Mouse (Mus musculus): Measurements from ENCODE around the gene Cxcl17.
A peak's percentile ranks its signal among the peaks of the same experiment; 100 is the strongest.
"Not testable (repeated sequence)": the region's sequence is repeated elsewhere in the genome, so short reads cannot be mapped to it uniquely, and the experiment has no call there.

The Cxcl17 gene

GRCm38 (mm10) chr7:25412833-25413441 lies at the start of gene Cxcl17:
TSS of gene Cxcl17 (minus strand) at chr7:25412886.
- DNase-seq (ENCODE audit: inconsistent age in 2 of 2, low spot score in 1 of 2), result peak in 1 of 2 experiments; percentile 3

DNA sequence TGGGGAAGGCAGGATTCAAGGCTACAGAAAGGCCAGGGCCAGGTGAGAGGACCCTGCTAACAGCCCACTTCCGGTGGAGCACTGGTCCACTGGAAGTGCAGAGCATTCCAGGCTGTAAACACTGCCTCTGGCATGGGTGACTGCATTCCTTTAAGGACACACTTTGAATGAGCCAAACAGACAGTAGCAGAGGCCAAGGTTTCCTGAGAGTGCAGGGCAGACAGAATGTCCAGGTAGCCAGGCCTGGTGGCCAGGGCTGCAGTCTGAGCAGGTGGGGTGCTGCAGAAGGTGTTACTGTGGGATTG lies 49.3 kb upstream of the Cxcl17 start:
- not testable (repeated sequence) for DNase-seq (ENCODE audit: inconsistent age in 2 of 2, low spot score in 1 of 2)

DNA sequence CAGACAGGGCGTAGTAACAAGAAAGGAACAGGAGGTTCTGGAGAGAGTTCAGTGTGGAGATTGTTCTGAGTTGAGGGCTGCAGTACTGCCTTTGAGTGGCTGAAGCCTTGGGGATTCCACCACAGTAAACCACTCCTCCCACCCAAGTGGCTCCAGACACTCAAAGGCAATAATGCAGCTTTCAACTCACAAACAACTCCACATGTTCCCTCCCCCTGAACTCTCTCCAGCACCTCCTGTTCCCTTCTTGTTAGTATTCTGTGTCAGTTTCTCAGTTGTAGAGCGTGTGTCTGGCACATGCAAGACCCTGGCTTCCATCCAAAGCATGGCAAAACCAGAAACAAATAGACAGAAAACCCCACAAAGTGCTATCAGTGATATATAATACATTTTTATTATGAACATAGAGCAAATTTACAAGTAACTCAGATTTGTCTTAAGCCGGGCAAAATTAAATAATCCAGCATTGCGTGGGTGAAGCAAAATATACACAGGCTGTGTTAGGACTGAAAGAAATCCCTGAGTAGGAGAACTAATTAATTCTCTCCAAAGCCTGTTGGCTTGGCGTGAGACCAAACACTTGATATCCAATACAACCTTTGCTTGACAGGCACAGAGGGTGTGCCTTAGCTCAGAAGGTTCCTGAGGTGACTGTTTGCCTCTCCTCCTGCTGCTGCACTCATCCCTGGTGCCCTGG lies 48.8 kb upstream of the Cxcl17 start:
- peak in 1 of 2 experiments; percentile 62 for DNase-seq (ENCODE audit: inconsistent age in 2 of 2, low spot score in 1 of 2)

- no peak for DNase-seq (ENCODE audit: inconsistent age in 2 of 2, low spot score in 1 of 2)
Observed at GRCm38 (mm10) chr7:25452103-25452502, 39.4 kb upstream of the Cxcl17 start.

- peak in 1 of 2 experiments; percentile 57 for DNase-seq (ENCODE audit: inconsistent age in 2 of 2, low spot score in 1 of 2)
Observed at GRCm38 (mm10) chr7:25449913-25450890, 37.5 kb upstream of the Cxcl17 start.

DNA sequence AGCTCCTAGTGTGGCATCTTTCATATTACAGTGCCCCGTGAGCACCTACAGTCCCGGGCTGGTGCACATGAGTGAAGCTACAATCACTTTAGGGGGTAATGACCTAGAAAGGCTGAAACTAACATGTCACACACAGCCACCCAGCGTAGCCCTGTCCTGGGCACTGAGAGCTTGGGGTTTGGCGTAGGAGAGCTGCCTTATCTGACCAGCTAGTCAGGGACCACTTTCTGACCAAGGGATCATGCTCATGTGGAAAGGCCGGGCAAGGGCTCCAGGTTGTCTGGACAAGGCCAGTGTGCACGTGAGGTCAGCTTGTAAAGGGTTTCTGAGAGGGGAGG lies 28.1 kb upstream of the Cxcl17 start:
- no peak for DNase-seq (ENCODE audit: inconsistent age in 2 of 2, low spot score in 1 of 2)

DNA sequence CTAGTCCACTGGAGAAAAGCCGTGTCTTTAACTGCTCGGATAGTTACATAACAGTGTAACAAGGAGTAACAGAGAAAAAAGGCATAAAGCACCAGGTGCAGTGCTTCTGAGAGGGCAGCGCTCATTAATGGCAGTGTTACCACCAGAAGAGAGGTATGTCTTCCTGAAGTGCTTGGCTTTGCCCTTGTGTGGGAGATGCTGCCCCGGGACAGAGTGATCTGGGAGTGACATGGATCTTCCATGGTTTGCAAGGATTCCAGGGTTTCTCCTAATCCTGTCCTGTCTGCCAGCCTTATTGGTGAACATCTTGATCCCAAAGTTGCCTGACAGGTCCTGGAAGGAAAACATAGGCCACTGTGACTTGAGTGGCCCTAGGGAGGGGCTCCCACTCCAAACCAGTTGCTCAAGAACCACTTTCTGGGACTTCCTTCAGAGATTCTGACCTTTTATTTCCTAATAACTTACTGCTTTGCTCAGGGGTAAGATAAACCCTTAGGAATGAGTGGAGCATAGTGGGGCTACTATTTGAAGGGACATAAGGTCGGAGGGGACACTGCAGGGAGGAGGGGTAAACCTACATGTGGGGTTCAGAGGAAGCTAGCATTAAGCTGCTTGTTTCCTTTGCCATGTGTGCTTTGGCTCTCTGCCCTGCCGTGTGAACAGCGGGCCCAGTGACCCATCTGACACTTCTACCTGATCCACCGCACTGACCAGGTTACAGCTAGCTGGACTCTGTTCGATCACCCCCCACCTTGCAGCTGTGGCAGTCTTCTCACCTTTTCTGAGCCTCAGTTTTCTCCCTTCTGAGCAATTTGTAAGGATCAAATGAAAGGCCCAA lies 27.5 kb upstream of the Cxcl17 start:
- DNase-seq (ENCODE audit: inconsistent age in 2 of 2, low spot score in 1 of 2), result no peak

GRCm38 (mm10) chr7:25439124-25439822 lies 26.6 kb upstream of the Cxcl17 start:
- no peak for DNase-seq (ENCODE audit: inconsistent age in 2 of 2, low spot score in 1 of 2)

- no peak for DNase-seq (ENCODE audit: inconsistent age in 2 of 2, low spot score in 1 of 2)
Observed at GRCm38 (mm10) chr7:25436704-25437103, 24.0 kb upstream of the Cxcl17 start.

DNA sequence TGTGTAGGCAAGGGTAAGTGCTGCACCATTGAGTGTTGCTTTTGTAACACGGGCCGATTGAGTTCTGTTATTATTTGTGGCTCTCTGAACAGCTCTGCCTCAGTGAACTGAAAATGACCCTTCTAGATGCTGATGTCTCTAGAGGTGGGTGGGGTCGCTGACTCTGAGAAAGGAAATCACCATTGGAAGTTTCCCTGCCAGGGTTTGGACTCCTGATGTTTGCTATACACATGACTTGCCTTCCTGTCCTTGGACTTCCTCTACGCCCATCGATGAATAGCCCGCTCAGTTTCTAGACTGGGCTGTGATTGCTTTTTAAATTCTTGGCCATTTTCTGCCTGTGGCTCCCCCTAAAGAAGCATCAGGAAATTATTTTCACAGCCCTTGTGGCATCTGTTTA lies 23.5 kb upstream of the Cxcl17 start:
- peak in 1 of 2 experiments; percentile 57 for DNase-seq (ENCODE audit: inconsistent age in 2 of 2, low spot score in 1 of 2)

- DNase-seq (ENCODE audit: inconsistent age in 2 of 2, low spot score in 1 of 2), result no peak
Observed at GRCm38 (mm10) chr7:25435546-25435851, 22.8 kb upstream of the Cxcl17 start.

DNA sequence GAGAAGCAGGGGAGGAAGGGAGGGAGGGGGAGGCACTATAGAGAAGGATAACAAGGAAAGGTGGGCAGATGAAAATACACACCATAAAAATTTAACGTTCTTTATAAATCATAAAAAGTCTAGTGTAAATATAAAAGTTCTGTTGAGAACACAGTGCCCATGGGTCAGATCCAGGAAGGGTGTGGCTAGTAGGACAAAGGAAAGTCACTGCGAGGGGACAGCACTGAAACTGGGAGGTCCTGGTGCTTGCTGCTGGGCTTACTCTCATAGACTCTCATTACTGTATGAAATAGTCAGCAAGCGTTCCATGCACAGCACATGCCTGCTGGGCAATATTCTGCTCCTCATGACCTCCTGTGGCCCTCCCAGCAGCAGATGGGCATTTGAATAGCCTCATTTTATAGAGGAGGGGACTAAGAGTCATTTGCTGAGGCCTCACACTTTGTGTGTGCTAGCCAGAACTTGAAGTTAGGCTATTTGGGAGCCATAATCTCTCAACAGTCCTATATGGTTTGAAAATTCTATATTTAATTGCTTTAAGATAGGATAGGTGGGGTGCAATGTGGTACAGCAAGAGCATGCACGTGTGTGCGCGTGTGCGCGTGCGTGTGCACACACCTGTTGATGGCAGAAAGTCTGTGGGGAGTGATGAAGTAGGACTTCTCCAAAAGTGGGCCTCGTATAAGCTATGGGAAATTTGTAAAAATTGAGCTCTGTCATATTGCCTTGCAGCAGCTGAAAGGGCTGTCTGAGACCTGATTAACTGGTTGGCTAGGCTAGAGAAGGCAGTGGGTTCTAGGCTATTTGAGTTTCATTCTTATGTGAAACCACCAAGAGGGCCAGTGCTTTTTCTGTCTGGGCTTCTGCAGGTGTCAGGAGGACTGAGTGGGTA lies 22.2 kb upstream of the Cxcl17 start:
- DNase-seq (ENCODE audit: inconsistent age in 2 of 2, low spot score in 1 of 2), result no peak

DNA sequence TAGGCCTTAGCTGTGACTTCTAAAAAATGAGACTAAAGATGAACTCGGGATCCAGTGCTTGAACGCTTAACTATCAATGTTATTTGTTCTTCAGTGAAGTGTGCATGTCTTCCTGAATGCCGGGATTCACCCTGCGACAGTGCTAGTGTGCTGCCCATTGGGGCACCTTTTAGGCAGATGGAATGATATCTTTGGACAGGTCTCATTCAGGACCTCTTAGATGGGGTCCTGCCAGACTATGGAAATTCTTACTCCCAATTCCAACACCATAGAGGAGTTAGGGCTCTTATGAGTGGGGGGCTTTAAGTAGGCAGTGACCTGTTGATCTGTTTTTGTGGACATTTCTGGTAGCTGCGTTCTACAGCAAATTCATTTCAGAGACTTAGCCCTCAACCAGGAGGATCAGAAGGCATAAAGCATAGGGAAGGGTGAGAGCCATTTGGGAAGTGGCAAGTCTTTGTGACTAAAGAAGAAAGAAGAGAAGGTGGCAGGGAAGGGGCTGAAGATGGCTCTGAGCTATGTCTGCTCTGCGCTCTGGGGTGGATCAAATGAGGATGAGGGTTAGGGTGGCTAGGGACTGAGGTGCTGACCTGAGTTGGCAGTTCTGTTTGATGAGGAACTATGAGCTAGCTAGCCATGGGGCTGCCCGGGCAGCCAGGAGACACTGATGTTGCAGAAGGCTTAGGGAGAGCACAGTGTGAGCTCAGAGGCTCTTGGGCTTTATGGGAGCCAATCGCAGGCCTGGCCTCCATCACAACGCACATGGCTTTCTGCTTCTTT lies 21.3 kb upstream of the Cxcl17 start:
- no peak for DNase-seq (ENCODE audit: inconsistent age in 2 of 2, low spot score in 1 of 2)

GRCm38 (mm10) chr7:25433007-25433541 lies 20.4 kb upstream of the Cxcl17 start:
- no peak for DNase-seq (ENCODE audit: inconsistent age in 2 of 2, low spot score in 1 of 2)

- no peak for DNase-seq (ENCODE audit: inconsistent age in 2 of 2, low spot score in 1 of 2)
Observed at GRCm38 (mm10) chr7:25432381-25432780, 19.7 kb upstream of the Cxcl17 start.

- DNase-seq (ENCODE audit: inconsistent age in 2 of 2, low spot score in 1 of 2), result peak in 1 of 2 experiments; percentile 53
Observed at GRCm38 (mm10) chr7:25429886-25430784, 17.4 kb upstream of the Cxcl17 start.

GRCm38 (mm10) chr7:25428321-25428720 lies 15.6 kb upstream of the Cxcl17 start:
- no peak for DNase-seq (ENCODE audit: inconsistent age in 2 of 2, low spot score in 1 of 2)
